Mouse (Mus musculus): ENCODE data around the gene Znrf1.

GRCm38 (mm10) chr8:111551511-111552130 lies 15.7 kb downstream of the Znrf1 start:
- TF ChIP-seq CTCF (IDR thresholded peaks at IDR 0.05; ENCODE audit: extremely low read depth, insufficient read depth, insufficient read length, insufficient replicate concordance) (no peak), POLR2A (IDR thresholded peaks at IDR 0.05; ENCODE audit: low read depth, low read length) (no peak)
